Mouse (Mus musculus) monocyte, adult 59 days (primary cell): ENCODE measurements around the gene Pif1. TPM values are rescaled to one million over a fixed set of nuclear protein-coding genes. Genes with fewer than 3 reads are reported as not detected.

Source experiments
- total RNA-seq, 2 experiments: library from RNA; stranded (reverse); gene quantifications; one replicate each; pipeline ENCODE4 v1.2.4; 2023

Pif1 gene
- total RNA-seq = under 1 TPM in 1 of 2 experiments, not detected in 1; 0.73 TPM

DNA sequence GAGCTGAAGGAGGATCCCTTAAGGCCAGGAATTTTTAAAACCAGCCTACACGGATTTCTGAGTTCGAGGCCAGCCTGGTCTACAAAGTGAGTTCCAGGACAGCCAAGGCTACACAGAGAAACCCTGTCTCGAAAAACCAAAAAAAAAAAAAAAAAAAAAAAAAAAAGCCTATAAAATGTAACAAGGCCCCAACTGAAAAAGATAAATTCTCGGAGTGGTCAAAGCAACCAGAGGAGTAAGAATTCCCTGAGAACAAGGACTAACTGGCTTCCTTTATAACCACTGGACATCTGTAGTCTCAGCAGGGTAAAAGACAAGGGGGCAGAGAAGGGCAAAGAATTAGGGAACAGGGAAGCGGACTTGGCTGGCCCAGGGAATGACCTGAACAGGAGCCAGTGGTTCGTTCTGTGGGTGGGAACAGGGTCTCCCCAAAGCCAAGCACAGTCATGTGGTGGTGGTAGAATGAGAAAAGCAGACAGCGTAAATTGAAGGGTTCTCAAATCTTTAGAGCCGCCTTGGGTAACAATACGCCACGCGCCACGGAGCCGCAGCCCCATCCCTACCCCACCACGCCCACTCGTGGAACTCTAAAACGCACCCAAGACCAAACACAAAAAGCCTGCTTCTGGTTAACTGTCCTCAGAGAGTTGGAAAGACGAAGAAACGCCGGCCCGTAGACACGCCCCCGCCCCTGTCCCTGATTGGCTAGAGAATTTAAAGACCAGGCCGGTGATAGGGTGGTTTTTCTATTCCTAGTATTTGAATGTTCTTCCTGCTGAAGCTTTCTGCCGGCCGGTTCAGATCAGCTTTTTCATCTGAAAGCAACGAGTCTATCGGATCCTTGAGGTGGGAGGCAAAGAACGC lies at the start of gene Pif1:
Gene Pif1, plus strand, starts transcription at position 755 of the 864 bp plus-strand sequence.

DNA sequence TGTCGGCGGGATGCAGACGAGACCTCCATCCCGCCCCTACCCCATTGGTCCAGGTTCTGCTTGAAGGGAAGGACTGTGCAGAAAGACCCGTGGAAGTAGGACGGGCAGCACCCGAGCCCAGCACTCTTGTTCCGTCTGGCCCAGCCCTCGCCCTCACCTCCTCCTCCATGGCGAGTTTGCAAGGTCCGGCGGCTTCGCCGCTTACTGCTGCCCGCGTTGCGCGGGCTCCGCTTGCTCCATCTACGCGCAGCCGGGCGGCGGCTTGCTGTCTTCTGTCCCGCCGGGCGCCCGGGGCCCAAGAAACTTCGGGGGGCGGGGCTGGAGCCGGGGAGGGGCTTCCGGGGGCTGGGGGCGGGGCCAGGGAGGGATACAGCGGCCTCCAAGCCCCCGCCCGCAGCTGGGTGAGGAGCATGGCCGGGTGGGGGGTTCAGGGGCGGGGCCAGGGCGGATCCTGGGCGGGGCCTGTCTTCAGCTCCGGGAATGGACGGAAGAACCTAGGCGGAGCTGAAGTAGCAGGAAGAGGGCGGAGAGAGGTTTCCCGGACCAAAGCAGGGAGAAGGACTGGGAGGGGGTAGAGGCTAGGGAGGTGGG lies 7.1 kb upstream of the Pif1 start, which contains the start of gene Plekho2:
Gene Plekho2, minus strand, starts transcription at position 260 of the 591 bp plus-strand sequence.

DNA sequence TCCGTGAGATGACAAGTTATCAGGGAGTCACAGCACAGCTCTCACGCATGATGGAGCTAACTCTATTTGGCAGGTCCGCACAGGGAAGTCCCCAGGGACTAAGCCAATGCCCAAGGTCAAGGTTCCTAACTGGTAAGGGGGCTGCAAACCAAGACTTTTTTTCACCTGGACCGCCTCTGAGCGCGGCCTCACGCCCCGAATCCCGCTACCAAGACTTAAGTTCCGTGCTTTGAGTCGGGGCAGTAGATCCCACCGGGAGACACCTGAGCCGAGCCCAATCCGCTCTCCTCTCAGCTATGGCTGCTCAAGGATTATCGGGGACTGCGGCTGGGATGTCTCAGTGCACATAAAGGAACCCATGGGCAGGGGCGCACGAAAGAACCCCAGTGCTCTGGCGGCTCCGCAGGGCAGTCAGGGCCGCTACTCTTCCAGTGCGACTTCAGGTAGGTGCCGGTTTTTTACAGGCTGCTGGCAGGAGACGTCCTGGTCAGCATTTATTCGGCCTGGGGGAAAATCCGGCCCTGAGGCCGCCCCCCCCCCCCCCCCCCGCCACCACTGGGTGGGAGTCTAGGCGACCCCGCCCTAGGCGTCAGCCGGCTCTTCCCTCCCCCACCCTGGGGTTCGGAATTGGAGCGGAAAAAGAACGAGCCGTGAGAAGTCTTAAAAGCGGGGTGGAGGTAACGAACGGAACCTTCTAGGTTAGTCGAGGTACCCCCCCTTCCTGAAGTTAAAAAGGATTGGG lies 42.2 kb downstream of the Pif1 start, which contains the start of gene Rbpms2:
Gene Rbpms2, plus strand, starts transcription at position 624 of the 742 bp plus-strand sequence.

Other genes starting within 250 kb of the Pif1 start
- 10 to 100 TPM; 16.4 to 18.1 TPM for gene Pdcd7, start 241.1 kb upstream of the Pif1 start, total RNA-seq
- gene Ubap1l, start 226.1 kb upstream of the Pif1 start, total RNA-seq = under 1 TPM; 0.73 to 0.82 TPM
- not detected for gene Kbtbd13, start 195.5 kb upstream of the Pif1 start, total RNA-seq
- not detected for gene Rasl12, start 188.7 kb upstream of the Pif1 start, total RNA-seq
- gene Slc51b, start 164.2 kb upstream of the Pif1 start, total RNA-seq = not detected
- 10 to 100 TPM; 14.8 to 15.5 TPM for gene Mtfmt, start 151.4 kb upstream of the Pif1 start, total RNA-seq
- gene Spg21, start 126.2 kb upstream of the Pif1 start, total RNA-seq = 100 to 1,000 TPM in 1 of 2 experiments, 10 to 100 TPM in 1; 99.6 to 103 TPM
- 1 to 10 TPM; 2.0 to 2.7 TPM for gene Ankdd1a, start 67.0 kb upstream of the Pif1 start, total RNA-seq
- 100 to 1,000 TPM; 451 to 454 TPM for gene Plekho2, start 7.1 kb upstream of the Pif1 start, total RNA-seq
- under 1 TPM in 1 of 2 experiments, not detected in 1; 0.39 TPM for gene Rbpms2, start 42.5 kb downstream of the Pif1 start, total RNA-seq
- 100 to 1,000 TPM in 1 of 2 experiments, 10 to 100 TPM in 1; 79.6 to 103 TPM for gene Oaz2, start 80.8 kb downstream of the Pif1 start, total RNA-seq
- 10 to 100 TPM; 23.6 to 29.1 TPM for gene Zfp609, start 240.4 kb downstream of the Pif1 start, total RNA-seq